Mouse (Mus musculus) adrenal gland, adult 10 weeks (tissue): ENCODE measurements around the gene Ifna4. TPM values are rescaled to one million over a fixed set of nuclear protein-coding genes. Genes with fewer than 3 reads are reported as not detected.

Experiments used
- polyA plus RNA-seq: library from polyadenylated mRNA; stranded (reverse); fragments of 350-450 nt; fragmentation: Illumina TruSeq; extraction: RNeasy Lipid Tissue Mini Kit (QIAGEN cat#74804); gene quantifications from one replicate; pipeline ENCODE4 v1.2.3, GENCODE M21; 2014; ENCODE audit warnings: low read depth, low replicate concordance

Ifna4 gene
- not detected for polyA plus RNA-seq

DNA sequence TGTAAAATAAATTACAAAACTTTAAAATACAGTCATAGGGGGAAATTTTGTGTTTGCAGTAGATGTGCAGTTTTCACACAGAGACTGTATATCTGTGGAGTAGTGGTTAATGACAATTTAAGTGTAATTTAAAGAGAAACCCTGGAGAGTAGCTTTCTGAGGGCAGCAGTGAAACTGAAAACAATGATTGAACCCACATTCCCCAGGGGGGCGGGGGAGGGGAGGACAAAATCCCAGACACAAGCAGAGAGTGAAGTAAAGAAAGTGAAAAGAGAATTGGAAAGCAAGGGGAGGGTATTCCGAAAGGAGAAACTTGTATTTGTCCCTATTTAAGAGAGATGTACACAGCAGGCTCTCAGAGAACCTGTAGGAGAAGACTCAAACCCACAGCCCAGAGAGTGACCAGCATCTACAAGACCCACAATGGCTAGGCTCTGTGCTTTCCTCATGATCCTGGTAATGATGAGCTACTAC is at the start of gene Ifna4:
Gene Ifna4, plus strand, starts transcription at position 424 of the 474 bp plus-strand sequence.

DNA sequence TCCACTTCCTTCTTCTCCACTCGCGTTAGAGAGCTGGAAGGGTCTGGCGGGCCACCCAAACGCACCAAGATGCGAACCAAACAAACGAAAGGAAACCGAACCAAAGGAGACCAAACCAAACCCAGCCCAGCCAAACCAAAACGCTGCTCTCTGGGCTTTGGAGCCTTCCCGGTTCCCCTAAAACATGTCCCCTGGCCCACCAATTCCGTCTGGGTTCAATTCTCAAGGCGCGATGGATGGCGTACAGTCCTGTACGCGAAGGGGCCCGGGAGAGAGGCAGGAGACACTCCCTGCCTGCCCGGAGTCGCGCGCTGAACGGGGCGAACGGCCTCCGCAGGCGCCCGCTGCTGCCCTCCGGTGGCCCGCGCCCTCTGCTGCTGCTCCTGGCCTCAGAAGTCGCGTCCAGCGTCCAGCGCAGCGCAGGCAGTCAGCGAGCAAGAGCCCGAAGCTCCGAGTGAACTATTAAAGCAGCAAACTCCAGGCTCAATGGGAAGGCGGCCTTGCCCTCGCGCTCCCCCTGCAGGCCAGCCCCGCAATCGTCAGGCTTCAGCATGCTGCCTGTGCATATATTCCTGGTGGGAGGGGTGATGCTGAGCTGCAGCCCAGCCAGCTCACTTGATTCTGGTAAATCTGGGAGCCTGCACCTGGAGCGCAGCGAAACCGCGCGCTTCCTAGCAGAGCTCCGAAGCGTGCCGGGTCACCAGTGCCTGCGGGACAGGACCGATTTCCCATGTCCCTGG is 47.6 kb upstream of the Ifna4 start, which contains the start of gene Gm13275:
Gene Gm13275, plus strand, starts transcription at position 552 of the 740 bp plus-strand sequence.

DNA sequence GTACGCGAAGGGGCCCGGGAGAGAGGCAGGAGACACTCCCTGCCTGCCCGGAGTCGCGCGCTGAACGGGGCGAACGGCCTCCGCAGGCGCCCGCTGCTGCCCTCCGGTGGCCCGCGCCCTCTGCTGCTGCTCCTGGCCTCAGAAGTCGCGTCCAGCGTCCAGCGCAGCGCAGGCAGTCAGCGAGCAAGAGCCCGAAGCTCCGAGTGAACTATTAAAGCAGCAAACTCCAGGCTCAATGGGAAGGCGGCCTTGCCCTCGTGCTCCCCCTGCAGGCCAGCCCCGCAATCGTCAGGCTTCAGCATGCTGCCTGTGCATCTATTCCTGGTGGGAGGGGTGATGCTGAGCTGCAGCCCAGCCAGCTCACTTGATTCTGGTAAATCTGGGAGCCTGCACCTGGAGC is 44.6 kb upstream of the Ifna4 start, which contains the start of gene Gm13279:
Gene Gm13279, plus strand, starts transcription at position 301 of the 400 bp plus-strand sequence.

DNA sequence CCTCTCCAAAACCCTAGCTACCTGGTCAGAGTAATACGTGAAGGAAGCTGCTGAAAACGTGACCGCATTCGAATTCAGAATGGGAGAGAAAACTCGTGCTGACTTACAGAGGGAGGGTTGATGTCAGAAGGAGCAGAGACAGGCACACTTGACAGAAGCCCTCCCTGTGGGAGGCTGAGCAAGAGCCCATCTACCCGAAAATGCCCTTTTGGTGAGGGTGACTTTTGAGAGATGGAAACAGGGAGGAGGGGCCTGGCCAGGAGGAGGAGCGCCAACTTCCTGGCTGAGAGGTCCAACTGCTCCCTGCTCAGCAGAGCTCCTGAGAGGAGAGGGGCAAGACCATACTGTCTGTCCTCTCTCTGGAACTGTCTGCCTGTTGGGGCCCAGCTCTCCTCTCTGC is 42.3 kb upstream of the Ifna4 start, which contains the start of gene Gm13285:
Gene Gm13285, plus strand, starts transcription at position 301 of the 400 bp plus-strand sequence.

DNA sequence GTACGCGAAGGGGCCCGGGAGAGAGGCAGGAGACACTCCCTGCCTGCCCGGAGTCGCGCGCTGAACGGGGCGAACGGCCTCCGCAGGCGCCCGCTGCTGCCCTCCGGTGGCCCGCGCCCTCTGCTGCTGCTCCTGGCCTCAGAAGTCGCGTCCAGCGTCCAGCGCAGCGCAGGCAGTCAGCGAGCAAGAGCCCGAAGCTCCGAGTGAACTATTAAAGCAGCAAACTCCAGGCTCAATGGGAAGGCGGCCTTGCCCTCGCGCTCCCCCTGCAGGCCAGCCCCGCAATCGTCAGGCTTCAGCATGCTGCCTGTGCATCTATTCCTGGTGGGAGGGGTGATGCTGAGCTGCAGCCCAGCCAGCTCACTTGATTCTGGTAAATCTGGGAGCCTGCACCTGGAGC is 38.7 kb upstream of the Ifna4 start, which contains the start of gene Gm13287:
Gene Gm13287, plus strand, starts transcription at position 301 of the 400 bp plus-strand sequence.

DNA sequence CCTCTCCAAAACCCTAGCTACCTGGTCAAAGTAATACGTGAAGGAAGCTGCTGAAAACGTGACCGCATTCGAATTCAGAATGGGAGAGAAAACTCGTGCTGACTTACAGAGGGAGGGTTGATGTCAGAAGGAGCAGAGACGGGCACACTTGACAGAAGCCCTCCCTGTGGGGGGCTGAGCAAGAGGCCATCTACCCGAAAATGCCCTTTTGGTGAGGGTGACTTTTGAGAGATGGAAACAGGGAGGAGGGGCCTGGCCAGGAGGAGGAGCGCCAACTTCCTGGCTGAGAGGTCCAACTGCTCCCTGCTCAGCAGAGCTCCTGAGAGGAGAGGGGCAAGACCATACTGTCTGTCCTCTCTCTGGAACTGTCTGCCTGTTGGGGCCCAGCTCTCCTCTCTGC is 36.4 kb upstream of the Ifna4 start, which contains the start of gene Gm13288:
Gene Gm13288, plus strand, starts transcription at position 301 of the 400 bp plus-strand sequence.

DNA sequence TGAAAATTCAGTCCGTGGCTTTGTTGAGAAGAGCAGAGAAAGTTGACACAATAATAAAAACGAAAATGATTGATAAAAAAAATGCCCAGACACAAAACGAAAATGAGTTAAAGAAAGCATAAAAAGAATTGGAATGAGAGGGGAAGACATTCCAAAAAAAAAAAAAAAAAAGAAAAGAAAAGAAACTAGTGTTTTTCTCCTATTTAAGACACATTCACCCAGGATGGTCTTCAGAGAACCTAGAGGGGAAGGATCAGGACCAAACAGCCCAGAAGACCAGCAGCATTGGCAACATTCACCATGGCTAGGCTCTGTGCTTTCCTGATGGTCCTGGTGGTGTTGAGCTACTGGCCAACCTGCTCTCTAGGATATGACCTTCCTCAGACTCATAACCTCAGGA is 25.7 kb upstream of the Ifna4 start, which contains the start of gene Ifna7:
Gene Ifna7, plus strand, starts transcription at position 301 of the 400 bp plus-strand sequence.

DNA sequence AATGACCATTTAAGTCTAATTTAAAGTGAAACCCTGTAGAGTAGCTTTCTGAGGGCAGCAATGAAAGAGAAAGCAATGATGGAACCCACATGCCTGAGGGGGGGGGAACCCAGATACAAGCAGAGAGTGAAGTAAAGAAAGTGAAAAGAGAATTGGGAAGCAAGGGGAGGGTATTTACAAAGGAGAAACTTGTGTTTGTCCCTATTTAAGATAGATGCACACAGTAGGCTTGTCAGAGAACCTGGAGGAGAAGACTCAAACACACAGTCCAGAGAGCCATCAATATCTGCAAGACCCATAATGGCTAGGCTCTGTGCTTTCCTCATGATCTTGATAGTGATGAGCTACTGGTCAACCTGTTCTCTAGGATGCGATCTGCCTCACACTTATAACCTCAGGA is 22.0 kb upstream of the Ifna4 start, which contains the start of gene Ifna11:
Gene Ifna11, plus strand, starts transcription at position 301 of the 400 bp plus-strand sequence.

DNA sequence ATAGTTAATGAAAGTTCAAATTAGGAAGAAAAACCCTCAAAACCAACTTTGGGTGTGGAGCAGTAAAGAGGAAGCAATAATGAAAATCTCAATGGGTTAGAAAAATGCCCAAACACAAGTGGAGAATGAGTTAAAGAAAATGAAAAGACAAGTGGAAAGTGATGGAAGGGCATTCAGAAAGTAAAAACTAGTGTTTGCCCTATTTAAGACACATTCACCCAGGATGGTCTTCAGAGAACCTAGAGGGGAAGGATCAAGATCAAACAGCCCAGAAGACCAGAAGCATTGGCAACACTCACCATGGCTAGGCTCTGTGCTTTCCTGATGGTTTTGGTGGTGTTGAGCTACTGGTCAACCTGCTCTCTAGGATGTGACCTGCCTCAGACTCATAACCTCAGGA is 14.5 kb upstream of the Ifna4 start, which contains the start of gene Ifna6:
Gene Ifna6, plus strand, starts transcription at position 301 of the 400 bp plus-strand sequence.

DNA sequence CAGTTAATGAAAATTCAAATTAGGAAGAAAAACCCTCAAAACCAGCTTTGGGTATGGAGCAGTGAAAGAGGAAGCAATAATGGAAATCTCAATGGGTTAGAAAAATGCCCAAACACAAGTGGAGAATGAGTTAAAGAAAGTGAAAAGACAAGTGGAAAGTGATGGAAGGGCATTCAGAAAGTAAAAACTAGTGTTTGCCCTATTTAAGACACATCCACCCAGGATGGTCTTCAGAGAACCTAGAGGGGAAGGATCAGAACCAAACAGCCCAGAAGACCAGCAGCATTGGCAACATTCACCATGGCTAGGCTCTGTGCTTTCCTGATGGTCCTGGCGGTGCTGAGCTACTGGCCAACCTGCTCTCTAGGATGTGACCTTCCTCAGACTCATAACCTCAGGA is 6.4 kb upstream of the Ifna4 start, which contains the start of gene Ifna5:
Gene Ifna5, plus strand, starts transcription at position 301 of the 400 bp plus-strand sequence.

DNA sequence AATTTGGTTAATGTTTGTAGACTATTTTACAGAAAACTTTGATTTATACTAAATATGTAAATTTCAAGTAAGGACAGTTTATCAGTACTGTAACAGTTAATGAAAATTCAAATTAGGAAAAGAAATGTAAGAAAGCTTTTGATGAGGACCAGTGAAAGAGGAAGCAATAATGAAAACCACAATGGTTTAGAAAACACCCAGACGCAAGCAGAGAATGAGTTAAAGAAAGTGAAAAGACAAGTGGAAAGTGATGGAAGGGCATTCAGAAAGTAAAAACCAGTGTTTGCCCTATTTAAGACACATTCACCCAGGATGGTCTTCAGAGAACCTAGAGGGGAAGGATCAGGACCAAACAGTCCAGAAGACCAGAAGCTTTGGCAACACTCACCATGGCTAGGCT is 8.0 kb downstream of the Ifna4 start, which contains the start of gene Ifna1:
Gene Ifna1, plus strand, starts transcription at position 390 of the 400 bp plus-strand sequence.

DNA sequence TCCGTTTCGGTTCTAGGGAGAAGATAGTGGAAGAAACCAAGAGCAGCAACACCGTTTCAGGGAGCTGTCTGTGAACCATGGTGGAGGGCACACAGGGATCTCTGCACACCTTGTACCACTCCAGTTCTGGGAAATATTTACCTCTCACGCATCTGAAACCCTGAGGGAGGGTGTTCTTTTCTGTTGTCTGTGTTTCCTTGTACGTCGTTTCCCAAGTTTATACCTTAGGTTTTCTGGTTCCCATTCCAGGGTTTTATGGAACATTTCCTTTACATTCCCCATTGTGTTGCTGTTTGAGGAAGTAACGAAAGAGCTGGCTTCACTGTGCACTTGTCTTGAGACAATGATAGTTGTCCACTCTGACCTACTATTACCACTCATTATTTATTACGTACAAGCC is 38.4 kb downstream of the Ifna4 start, which contains the start of gene Ifne:
Gene Ifne, minus strand, starts transcription at position 101 of the 400 bp plus-strand sequence.

Other genes with a start within 250 kb of the Ifna4 start
- not detected for gene Ifna9, start 249.5 kb upstream of the Ifna4 start, polyA plus RNA-seq
- gene Ifna12, start 238.5 kb upstream of the Ifna4 start, polyA plus RNA-seq, result not detected
- gene C87499, start 207.4 kb upstream of the Ifna4 start, polyA plus RNA-seq, result not detected
- gene Ifna13, start 197.4 kb upstream of the Ifna4 start, polyA plus RNA-seq, result not detected
- gene Ifna16, start 164.9 kb upstream of the Ifna4 start, polyA plus RNA-seq, result not detected
- gene Ifna2, start 157.9 kb upstream of the Ifna4 start, polyA plus RNA-seq, result not detected
- gene Ifnab, start 150.5 kb upstream of the Ifna4 start, polyA plus RNA-seq, result not detected
- gene Gm26566, start 120.1 kb upstream of the Ifna4 start, polyA plus RNA-seq, result not detected
- gene Klhl9, start 119.4 kb upstream of the Ifna4 start, polyA plus RNA-seq, result 192 TPM
- not detected for gene Gm13271, start 87.0 kb upstream of the Ifna4 start, polyA plus RNA-seq
- gene Gm13283, start 81.7 kb upstream of the Ifna4 start, polyA plus RNA-seq, result not detected
- gene Gm13290, start 68.0 kb upstream of the Ifna4 start, polyA plus RNA-seq, result not detected
- gene Gm13289, start 64.9 kb upstream of the Ifna4 start, polyA plus RNA-seq, result not detected
- gene Gm13272, start 62.0 kb upstream of the Ifna4 start, polyA plus RNA-seq, result not detected
- gene Ifnz, start 59.7 kb upstream of the Ifna4 start, polyA plus RNA-seq, result not detected
- not detected for gene Gm13276, start 56.2 kb upstream of the Ifna4 start, polyA plus RNA-seq
- gene Gm13277, start 53.2 kb upstream of the Ifna4 start, polyA plus RNA-seq, result not detected
- gene Gm13278, start 50.3 kb upstream of the Ifna4 start, polyA plus RNA-seq, result not detected
- not detected for gene Gm13275, start 47.4 kb upstream of the Ifna4 start, polyA plus RNA-seq
- not detected for gene Gm13279, start 44.5 kb upstream of the Ifna4 start, polyA plus RNA-seq
- gene Gm13285, start 42.2 kb upstream of the Ifna4 start, polyA plus RNA-seq, result not detected
- not detected for gene Gm13287, start 38.6 kb upstream of the Ifna4 start, polyA plus RNA-seq
- not detected for gene Gm13288, start 36.3 kb upstream of the Ifna4 start, polyA plus RNA-seq
- gene Ifna7, start 25.6 kb upstream of the Ifna4 start, polyA plus RNA-seq, result not detected
- not detected for gene Ifna11, start 21.9 kb upstream of the Ifna4 start, polyA plus RNA-seq
- not detected for gene Ifna6, start 14.4 kb upstream of the Ifna4 start, polyA plus RNA-seq
- not detected for gene Ifna5, start 6.3 kb upstream of the Ifna4 start, polyA plus RNA-seq
- gene Ifna1, start 8.2 kb downstream of the Ifna4 start, polyA plus RNA-seq, result not detected
- gene Ifne, start 38.3 kb downstream of the Ifna4 start, polyA plus RNA-seq, result not detected